Mouse (Mus musculus): ENCODE data around the gene Cd163l1. TPM values are rescaled to one million over a fixed set of nuclear protein-coding genes. Genes with fewer than 3 reads are reported as not detected.

Cd163l1 gene
- polyA plus RNA-seq, 1 experiment from 2014 or later, result not detected

DNA sequence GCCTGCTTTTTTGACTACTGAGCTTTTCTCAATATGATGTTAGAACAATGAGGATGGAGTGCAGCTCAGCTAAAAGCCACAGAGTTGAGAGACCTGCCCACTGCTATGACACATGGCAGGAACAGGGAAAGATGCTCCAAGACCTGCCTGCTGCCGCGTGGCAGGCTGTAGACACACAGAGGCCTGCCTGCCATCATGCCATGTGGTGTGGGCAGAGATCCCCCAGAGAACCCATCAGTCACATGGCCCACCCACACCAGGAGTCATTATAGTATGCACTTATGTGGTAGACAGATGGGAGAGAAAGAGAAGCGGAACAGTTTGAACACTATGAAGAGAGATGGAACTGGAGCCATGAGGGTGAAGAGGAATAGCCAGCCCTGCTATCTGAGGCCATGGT is 15.6 kb downstream of the Cd163l1 start:
- Histone ChIP-seq H3K27me3 (ENCODE audit: insufficient read depth, poor library complexity, severe bottlenecking) (no peaks in the 10 kb centered on the region), H3K27ac (no peak overlapping the region), H3K4me1 (no peaks in the 10 kb centered on the region), H3K9me3 (no peaks in the 10 kb centered on the region), H3K4me3 (no peak overlapping the region), H3K36me3 (no peaks in the 10 kb centered on the region)
- DNase-seq (ENCODE audit: low spot score), result no peak
- 90% methylated on average over 3 of the region's 3 CpGs for WGBS

DNA sequence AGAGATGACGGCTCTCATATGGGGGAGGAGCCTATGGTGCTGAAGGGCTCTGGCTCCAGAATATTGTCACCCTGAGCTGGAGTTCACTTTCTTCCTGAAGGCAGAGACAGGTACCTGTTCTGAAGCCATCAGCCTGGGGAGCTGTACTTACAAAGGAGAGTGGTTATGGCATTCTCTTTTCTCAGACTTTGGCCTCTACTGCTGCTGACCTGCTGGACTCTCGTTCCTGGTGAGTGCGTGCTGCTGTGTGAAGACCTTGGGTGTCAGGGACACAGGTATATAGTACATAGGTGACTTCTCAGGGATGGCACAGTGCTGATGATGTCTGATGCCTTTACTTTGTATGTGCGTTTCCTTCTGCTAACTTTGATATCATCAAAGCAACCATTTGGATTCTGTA is 29.1 kb downstream of the Cd163l1 start, which contains the start of gene 5830411N06Rik:
Gene 5830411N06Rik (plus strand): TSS at position 69 of the 400 bp plus-strand sequence.
- DNase-seq (ENCODE audit: low spot score), result no peak
- no peaks in the 10 kb centered on the region for H3K4me1 ChIP-seq
- no peaks in the 10 kb centered on the region for H3K27me3 ChIP-seq (ENCODE audit: insufficient read depth, poor library complexity, severe bottlenecking)
- H3K36me3 ChIP-seq, result no peaks in the 10 kb centered on the region
- no peaks in the 10 kb centered on the region for H3K9me3 ChIP-seq
- 72% methylated on average over 4 of the region's 4 CpGs for WGBS
- H3K27ac ChIP-seq, result no peak within 1 kb of the TSS
- no peak within 1 kb of the TSS for H3K4me3 ChIP-seq

DNA sequence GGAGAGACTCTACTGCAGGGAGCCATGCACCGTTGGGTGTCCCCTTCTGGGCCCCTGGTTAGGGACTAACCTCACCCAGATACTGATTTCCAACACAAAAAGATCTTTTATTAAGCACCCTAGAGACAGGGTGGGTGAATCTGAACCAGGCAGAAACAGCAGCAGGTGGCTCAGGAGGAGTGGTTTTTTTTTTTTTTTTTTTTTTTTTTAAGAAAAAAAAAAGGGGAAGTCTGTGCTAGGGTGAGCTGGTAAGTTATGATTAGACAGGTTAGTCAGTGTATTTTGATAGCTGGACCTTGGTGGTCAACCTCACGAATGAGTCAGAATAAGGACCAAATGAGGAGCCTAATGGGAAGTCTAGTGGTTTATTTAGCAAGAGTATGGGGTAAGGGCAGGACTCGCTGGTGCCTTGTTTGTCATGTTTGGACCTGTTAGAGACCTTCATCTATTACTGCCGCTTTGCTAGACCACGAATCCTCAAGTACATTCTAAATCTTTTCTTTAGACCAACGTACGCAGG is 35.8 kb downstream of the Cd163l1 start:
- H3K27ac ChIP-seq, result no peak overlapping the region
- no peaks in the 10 kb centered on the region for H3K4me1 ChIP-seq
- H3K9me3 ChIP-seq, result no peaks in the 10 kb centered on the region
- H3K36me3 ChIP-seq, result no peaks in the 10 kb centered on the region
- H3K4me3 ChIP-seq, result no peak overlapping the region
- no peak for DNase-seq (ENCODE audit: low spot score)
- no peaks in the 10 kb centered on the region for H3K27me3 ChIP-seq (ENCODE audit: insufficient read depth, poor library complexity, severe bottlenecking)
- WGBS, result 85% methylated on average over 7 of the region's 7 CpGs

Other genes with a start within 250 kb of the Cd163l1 start
- gene 6430531B16Rik, start 239.5 kb upstream of the Cd163l1 start, polyA plus RNA-seq (2016; fragmentation: Nextera tagmentation; extraction: Ambion mirVana), result 0.33 TPM in 1 of 2 replicates, not detected in the other
- 0.57 and 1.3 TPM in 2 replicates for gene Adam8, start 225.7 kb upstream of the Cd163l1 start, polyA plus RNA-seq (2016; fragmentation: Nextera tagmentation; extraction: Ambion mirVana)
- gene Zfp511, start 181.9 kb upstream of the Cd163l1 start, polyA plus RNA-seq (2016; fragmentation: Nextera tagmentation; extraction: Ambion mirVana), result 36.8 and 36.9 TPM in 2 replicates
- gene Tubgcp2, start 181.6 kb upstream of the Cd163l1 start, polyA plus RNA-seq (2016; fragmentation: Nextera tagmentation; extraction: Ambion mirVana), result 50.8 and 55.4 TPM in 2 replicates
- not detected in 2 replicates for gene Msx3, start 169.2 kb upstream of the Cd163l1 start, polyA plus RNA-seq (2016; fragmentation: Nextera tagmentation; extraction: Ambion mirVana)
- 0.30 and 0.45 TPM in 2 replicates for gene Caly, start 135.7 kb upstream of the Cd163l1 start, polyA plus RNA-seq (2016; fragmentation: Nextera tagmentation; extraction: Ambion mirVana)
- not detected in 2 replicates for gene Prap1, start 124.9 kb upstream of the Cd163l1 start, polyA plus RNA-seq (2016; fragmentation: Nextera tagmentation; extraction: Ambion mirVana)
- 41.0 and 59.9 TPM in 2 replicates for gene Fuom, start 115.8 kb upstream of the Cd163l1 start, polyA plus RNA-seq (2016; fragmentation: Nextera tagmentation; extraction: Ambion mirVana)
- 20.1 and 20.2 TPM in 2 replicates for gene Paox, start 102.5 kb upstream of the Cd163l1 start, polyA plus RNA-seq (2016; fragmentation: Nextera tagmentation; extraction: Ambion mirVana)
- gene Echs1, start 101.8 kb upstream of the Cd163l1 start, polyA plus RNA-seq (2016; fragmentation: Nextera tagmentation; extraction: Ambion mirVana), result 171 and 175 TPM in 2 replicates
- 29.3 and 35.7 TPM in 2 replicates for gene Mtg1, start 80.7 kb upstream of the Cd163l1 start, polyA plus RNA-seq (2016; fragmentation: Nextera tagmentation; extraction: Ambion mirVana)
- gene Sprn, start 63.4 kb upstream of the Cd163l1 start, polyA plus RNA-seq (2016; fragmentation: Nextera tagmentation; extraction: Ambion mirVana), result 0.10 TPM in 1 of 2 replicates, not detected in the other
- not detected in 2 replicates for gene Olfr522, start 53.5 kb upstream of the Cd163l1 start, polyA plus RNA-seq (2016; fragmentation: Nextera tagmentation; extraction: Ambion mirVana)
- not detected in 2 replicates for gene Olfr523, start 45.0 kb upstream of the Cd163l1 start, polyA plus RNA-seq (2016; fragmentation: Nextera tagmentation; extraction: Ambion mirVana)
- not detected in 2 replicates for gene Olfr524, start 12.3 kb upstream of the Cd163l1 start, polyA plus RNA-seq (2016; fragmentation: Nextera tagmentation; extraction: Ambion mirVana)
- not detected in 2 replicates for gene 5830411N06Rik, start 29.0 kb downstream of the Cd163l1 start, polyA plus RNA-seq (2016; fragmentation: Nextera tagmentation; extraction: Ambion mirVana)
- gene Olfr525, start 102.6 kb downstream of the Cd163l1 start, polyA plus RNA-seq (2016; fragmentation: Nextera tagmentation; extraction: Ambion mirVana), result not detected in 2 replicates
- not detected in 2 replicates for gene Olfr527, start 115.8 kb downstream of the Cd163l1 start, polyA plus RNA-seq (2016; fragmentation: Nextera tagmentation; extraction: Ambion mirVana)
- not detected in 2 replicates for gene Olfr60, start 143.4 kb downstream of the Cd163l1 start, polyA plus RNA-seq (2016; fragmentation: Nextera tagmentation; extraction: Ambion mirVana)
- not detected in 2 replicates for gene Olfr530, start 158.1 kb downstream of the Cd163l1 start, polyA plus RNA-seq (2016; fragmentation: Nextera tagmentation; extraction: Ambion mirVana)
- not detected in 2 replicates for gene Olfr531, start 184.7 kb downstream of the Cd163l1 start, polyA plus RNA-seq (2016; fragmentation: Nextera tagmentation; extraction: Ambion mirVana)
- gene Olfr532, start 203.4 kb downstream of the Cd163l1 start, polyA plus RNA-seq (2016; fragmentation: Nextera tagmentation; extraction: Ambion mirVana), result not detected in 2 replicates
- gene Olfr533, start 245.1 kb downstream of the Cd163l1 start, polyA plus RNA-seq (2016; fragmentation: Nextera tagmentation; extraction: Ambion mirVana), result not detected in 2 replicates

All from heart, embryonic 10.5 days (tissue).